Mouse (Mus musculus) cerebellum, adult 9-10 months (tissue): Measurements from ENCODE around the gene Fam208a.

Experiments
- DNase-seq: peaks from one replicate; pipeline ENCODE4 v3.0.0; 2022

Gene Fam208a

GRCm38 (mm10) chr14:27428573-27428972 lies at the start of gene Fam208a:
Fam208a (plus strand) TSS chr14:27428834.
- peak; percentile 94 for DNase-seq

DNA sequence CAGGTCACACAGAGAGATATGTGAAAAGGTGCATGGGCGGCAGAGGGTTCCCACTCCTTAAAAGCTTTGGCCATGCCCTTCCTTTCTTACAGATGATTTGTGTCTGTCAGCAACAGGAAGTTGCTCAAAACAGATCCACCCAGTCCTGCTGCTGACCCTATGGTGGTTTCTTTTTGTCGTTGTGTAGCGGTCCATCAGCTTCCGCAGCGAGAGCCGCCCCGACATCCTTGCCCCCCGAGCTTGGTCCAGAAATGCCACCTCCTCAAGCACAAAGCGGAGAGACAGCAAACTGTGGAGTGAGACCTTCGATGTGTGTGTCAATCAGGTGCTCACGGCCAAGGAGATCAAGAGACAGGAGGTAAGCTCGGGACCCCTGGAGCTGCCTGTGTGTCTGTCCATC lies 49.2 kb upstream of the Fam208a start:
- no peak for DNase-seq

- DNase-seq, result no peak
Measured at GRCm38 (mm10) chr14:27381459-27381858, 47.2 kb upstream of the Fam208a start.

GRCm38 (mm10) chr14:27383321-27383830 lies 45.3 kb upstream of the Fam208a start:
- no peak for DNase-seq

DNA sequence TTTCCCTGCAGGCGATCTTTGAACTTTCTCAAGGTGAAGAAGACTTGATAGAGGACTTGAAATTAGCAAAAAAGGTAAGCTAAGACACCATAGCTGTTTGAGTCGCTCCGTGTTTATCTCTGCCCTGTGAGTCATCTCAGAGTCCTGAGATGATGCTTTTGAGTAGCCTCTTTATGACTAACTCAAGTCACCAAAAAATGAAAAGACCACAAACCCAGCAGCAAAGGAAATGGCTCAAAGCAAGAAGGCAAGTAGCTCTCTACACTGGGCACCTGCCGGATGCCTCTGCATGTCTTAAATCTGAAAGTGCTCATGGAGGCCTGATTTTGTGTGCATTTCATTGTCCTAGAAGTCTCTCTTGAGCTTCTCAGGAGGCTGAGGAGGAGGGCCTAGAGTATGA lies 44.5 kb upstream of the Fam208a start:
- DNase-seq, result no peak

GRCm38 (mm10) chr14:27388616-27389015 lies 40.0 kb upstream of the Fam208a start:
- no peak for DNase-seq

GRCm38 (mm10) chr14:27389722-27390121 lies 38.9 kb upstream of the Fam208a start:
- no peak for DNase-seq

DNA sequence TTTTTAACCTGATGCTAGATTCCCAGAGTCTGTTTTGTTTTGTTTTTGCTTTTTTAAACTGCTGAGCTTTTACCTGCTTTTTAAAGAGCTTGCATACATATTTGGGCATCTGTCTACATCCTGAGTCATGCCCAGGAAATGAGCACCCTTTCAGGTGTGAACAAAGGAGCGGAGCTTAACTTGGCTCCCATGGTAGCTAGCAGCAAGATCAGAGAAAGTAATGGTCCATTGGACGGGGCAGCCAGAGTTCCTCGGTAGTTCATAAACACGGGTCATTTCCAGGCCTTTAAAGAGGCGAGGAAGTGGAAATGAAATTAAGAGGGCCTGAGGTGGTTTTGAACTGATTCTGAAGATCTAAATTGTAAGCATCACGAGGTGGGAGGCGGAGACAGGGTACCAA lies 38.0 kb upstream of the Fam208a start:
- no peak for DNase-seq

GRCm38 (mm10) chr14:27391776-27392308 lies 36.8 kb upstream of the Fam208a start:
- DNase-seq, result no peak

DNA sequence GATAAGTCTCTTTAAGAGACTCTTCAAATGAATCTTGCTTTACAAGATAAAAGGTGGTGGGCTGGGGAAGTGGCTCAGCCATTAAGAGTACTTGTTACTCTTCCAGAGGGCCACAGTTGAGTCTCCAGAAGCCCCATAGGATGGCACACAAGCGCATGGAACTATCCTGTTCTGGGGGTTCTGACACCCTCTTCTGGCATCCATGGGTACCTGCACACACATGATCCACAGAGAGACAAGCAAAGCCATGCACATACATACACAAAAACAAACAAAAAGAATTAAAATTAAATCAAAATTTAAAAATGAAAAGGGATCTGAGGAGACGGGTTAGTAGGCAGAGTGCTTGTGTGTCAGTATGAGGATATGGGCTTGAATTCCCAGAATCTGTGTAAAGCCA lies 36.0 kb upstream of the Fam208a start:
- DNase-seq, result peak; percentile 33

DNA sequence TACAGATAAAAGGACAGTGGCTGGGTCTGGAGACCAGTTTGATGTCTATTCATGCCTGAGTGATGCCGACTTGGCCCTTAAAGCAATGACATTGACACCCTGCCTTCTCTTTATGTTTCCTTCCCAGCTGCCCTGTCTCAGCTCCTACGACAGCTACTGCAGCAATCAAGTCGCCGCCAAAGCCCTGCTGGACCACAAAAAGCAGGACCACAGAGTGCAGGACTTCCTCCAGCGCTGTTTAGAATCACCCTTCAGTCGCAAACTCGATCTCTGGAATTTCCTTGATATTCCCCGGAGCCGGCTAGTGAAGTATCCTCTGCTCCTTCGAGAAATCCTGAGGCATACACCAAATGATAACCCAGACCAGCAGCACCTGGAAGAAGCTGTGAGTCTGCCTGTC lies 34.8 kb upstream of the Fam208a start:
- DNase-seq, result no peak

GRCm38 (mm10) chr14:27396424-27396823 lies 32.2 kb upstream of the Fam208a start:
- DNase-seq, result no peak

GRCm38 (mm10) chr14:27397526-27397925 lies 31.1 kb upstream of the Fam208a start:
- no peak for DNase-seq

- DNase-seq, result no peak
Measured at GRCm38 (mm10) chr14:27400495-27400894, 28.1 kb upstream of the Fam208a start.

DNA sequence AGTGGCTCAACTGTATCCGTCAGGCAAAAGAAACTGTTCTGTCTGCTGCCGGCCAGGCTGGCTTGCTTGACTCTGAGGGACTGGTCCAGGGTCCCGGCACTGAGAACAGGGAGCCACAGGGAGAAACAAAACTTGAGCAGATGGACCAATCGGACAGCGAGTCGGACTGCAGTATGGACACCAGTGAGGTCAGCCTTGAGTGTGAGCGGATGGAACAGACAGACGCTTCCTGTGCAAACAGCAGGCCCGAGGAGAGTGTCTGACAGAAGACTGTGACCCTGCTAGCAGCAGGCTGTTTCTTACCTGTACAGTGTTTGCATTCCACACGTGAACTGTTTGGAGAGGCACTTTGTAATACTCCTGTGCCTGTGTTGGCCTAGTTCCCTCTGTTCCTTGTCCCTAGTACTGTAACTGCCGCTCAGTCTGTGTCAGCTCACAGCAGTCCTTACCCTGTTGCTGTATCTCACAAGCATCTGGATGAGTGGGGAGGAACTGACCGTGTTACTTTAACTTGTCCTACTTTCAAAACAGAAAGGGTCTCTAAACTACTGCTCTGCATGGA lies 26.8 kb upstream of the Fam208a start:
- DNase-seq, result no peak

DNA sequence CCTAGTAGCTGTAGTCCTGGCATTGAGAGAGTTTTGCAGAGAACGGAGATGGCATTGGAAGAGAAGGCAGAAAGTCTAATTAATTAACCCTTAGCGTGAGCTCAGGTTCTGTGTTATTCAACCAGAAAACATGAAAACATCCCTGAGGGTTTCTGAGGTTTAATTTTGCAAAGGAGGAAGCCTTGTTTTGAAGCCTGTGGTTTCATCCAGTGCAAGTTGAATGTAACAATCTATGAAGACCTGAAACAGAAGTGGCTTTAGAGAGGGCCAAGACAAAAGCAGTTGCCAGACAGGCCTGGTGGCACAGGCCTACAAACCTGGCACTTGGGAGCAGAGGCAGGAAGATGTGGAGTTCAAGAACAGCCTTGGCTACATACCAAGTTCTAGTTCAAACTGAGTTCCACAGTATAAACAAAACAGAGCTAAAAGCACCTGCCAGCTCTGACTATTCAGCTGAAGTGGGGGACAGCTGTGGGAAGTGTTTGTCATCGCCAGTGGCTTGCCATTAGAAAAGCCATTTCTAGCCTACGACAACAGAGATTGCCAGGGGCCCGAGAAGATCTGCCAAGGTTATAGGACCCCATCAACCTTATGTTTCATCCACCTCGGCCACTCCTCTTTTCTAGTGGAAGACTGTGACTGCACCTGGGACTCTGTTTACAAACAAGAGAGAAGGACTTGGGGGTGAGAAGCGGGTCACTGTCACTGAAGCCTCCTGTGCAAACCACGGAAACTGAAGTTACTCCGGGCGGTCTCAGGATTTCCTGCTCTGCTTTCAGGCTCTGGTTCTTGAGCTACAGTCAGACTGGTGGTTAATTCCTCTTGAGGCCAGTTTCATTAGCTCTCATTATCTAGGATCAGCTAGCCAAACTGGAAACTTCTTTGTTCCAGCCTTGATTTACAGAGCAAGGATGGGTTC lies 26.0 kb upstream of the Fam208a start:
- DNase-seq, result no peak

GRCm38 (mm10) chr14:27405452-27405851 lies 23.2 kb upstream of the Fam208a start:
- DNase-seq, result no peak

- no peak for DNase-seq
Measured at GRCm38 (mm10) chr14:27405947-27406346, 22.7 kb upstream of the Fam208a start.

GRCm38 (mm10) chr14:27408240-27408639 lies 20.4 kb upstream of the Fam208a start:
- no peak for DNase-seq

DNA sequence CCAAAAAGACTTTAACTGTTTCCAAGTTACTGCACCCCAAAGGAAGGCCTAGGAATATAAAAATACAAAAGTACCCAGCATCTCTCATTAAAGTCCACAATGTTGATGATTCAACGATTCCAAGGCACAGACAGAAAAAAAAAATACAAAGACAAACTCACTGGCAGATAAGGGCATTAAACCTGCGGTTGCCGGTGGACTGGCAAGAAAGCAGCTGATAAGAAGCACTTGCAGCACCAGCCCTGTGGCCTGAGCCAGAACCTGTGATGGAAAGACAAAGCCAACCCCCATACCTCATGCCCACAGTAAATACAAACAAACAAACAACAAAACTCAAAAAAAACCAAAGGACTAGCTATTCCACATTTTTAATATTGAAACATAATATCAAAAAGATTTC lies 19.0 kb upstream of the Fam208a start:
- no peak for DNase-seq

- no peak for DNase-seq
Measured at GRCm38 (mm10) chr14:27411492-27411891, 17.1 kb upstream of the Fam208a start.

DNA sequence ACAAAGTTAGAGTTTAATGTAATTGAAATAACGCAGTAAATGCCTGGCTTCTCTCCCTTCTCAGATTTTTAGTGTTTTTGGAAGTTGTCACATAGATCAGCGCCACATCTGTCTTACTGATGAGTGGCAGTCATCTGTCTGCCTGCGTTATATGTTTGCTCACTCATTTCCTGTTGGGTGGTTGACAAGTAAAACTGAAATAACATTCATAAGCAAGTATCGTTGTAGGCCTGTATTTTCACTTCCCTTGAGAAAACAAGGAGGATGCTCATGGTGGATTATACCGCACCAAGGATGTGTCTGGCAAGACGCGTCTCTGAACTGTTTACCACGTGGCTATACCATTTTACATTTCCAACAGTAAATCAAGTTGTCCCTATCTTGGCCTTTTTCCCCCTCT lies 15.9 kb upstream of the Fam208a start:
- no peak for DNase-seq

DNA sequence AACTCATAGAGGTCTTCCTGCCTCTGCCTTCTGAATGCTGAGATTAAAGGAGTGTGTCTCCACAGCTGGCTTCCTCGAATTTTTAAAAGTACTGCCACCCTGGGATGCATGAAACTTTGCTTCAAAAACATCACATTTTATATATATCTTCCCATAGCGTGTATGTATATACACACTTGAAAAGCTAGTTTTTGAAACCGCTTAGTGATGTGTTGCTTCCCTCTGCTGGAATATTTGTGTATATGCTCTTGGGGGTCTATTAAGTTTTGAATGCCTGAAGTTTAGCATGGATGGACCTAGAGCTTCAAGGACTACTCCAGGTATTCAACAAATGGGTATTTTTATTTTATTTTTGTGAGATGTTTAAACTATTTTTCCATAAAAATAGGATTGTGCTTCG lies 14.7 kb upstream of the Fam208a start:
- peak; percentile 69 for DNase-seq

DNA sequence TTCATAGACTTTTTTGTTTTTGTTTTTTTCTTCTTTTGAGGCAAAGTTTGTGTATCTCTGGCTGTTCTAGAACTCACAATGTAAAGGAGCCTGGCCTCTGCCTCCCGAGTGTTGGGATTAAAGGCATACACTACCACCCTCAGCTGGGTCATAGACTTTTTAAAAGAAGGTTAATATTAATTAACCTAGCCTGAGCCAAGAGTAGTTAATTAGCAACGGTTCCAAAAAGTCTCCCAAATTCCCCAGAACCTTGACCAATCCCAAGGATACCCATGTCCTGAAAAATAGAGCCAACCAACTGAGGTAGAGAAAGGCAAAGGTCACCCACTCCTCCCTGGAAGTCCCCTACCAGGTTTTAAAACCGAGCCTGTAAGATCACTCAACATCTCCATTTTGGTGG lies 7.8 kb upstream of the Fam208a start:
- DNase-seq, result no peak
